Mouse (Mus musculus) thymus, adult 2 months (tissue): Measurements from ENCODE around the gene Rex1bd.

Experiments used
- CTCF ChIP-seq: fragments of 200-500 bp; IDR thresholded peaks from 2 replicates; pipeline ENCODE4 v1.5.1; 2012; ENCODE audit warnings: mild to moderate bottlenecking, control low read depth, low read length, moderate library complexity, borderline replicate concordance; ENCODE audit not compliant: control insufficient read depth, poor library complexity, insufficient read depth; ENCODE audit errors: extremely low read depth
- POLR2A ChIP-seq: fragments of 200-500 bp; IDR thresholded peaks from 2 replicates; pipeline ENCODE4 v1.6.1; 2012; ENCODE audit warnings: mild to moderate bottlenecking, low read length, control low read depth, moderate library complexity; ENCODE audit not compliant: control insufficient read depth, poor library complexity, insufficient read depth; ENCODE audit errors: extremely low read depth

DNA sequence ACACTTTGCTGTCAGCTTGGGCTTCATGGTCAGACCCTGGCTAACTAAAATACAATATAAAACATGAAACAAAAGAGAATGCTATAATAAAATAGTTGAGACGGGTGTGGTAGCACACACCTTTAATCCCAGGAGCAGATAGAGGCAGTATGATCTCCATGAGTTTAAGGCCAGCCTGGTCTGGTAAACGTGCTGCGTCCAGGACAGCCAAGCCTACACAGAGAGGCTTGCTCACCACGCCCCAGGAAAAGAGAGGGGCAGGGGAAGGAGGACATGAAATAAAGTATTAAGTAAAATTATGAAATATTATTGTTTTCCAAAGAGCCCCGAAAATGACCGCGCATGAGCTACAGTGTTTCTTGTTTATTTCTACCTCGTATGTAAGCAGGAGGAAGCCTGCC, 20.6 kb upstream of the Rex1bd start:
- TF ChIP-seq CTCF (no peak), POLR2A (no peak)
